Mouse (Mus musculus) CH12.LX (cell line): ENCODE results near the gene Stard10.

ENCODE experiments used
- E2F4 ChIP-seq: IDR thresholded peaks from 2 replicates; pipeline ENCODE4 v1.6.1; 2011; ENCODE audit warnings: low read depth, low read length, improper control_type of control experiment; ENCODE audit not compliant: insufficient replicate concordance
- MXI1 ChIP-seq: IDR thresholded peaks from 2 replicates; pipeline ENCODE4 v1.6.1; 2011; ENCODE audit warnings: mild to moderate bottlenecking, low read depth, low read length, improper control_type of control experiment
- POLR2A ChIP-seq: IDR thresholded peaks from 2 replicates; pipeline ENCODE4 v1.6.1; 2011; ENCODE audit warnings: low read depth, mild to moderate bottlenecking, improper control_type of control experiment, low read length

- TF ChIP-seq E2F4 (no peak), MXI1 (no peak), POLR2A (no peak)
Measured at GRCm38 (mm10) chr7:101311061-101311460, 5.8 kb upstream of the Stard10 start.
